Mouse (Mus musculus) C2C12 (cell line): ENCODE results near the gene Abhd2.

Source experiments
- CTCF ChIP-seq: IDR thresholded peaks from one replicate; pipeline ENCODE4 v1.5.1; 2011; ENCODE audit not compliant: control insufficient read depth, insufficient read depth, insufficient read length
- FOSL1 ChIP-seq: IDR thresholded peaks from one replicate; pipeline ENCODE4 v1.8.0; 2011; ENCODE audit warnings: mild to moderate bottlenecking, low read length; ENCODE audit not compliant: poor library complexity, insufficient read depth, severe bottlenecking
- MAX ChIP-seq: IDR thresholded peaks from one replicate; pipeline ENCODE4 v1.6.1; 2011; ENCODE audit warnings: mild to moderate bottlenecking, control low read depth
- MYOD1 ChIP-seq: IDR thresholded peaks from one replicate; pipeline ENCODE4 v1.6.1; 2011; ENCODE audit warnings: low read depth; ENCODE audit not compliant: control insufficient read depth, insufficient read length
- MYOG ChIP-seq: IDR thresholded peaks from one replicate; pipeline ENCODE4 v1.6.1; 2011; ENCODE audit not compliant: control insufficient read depth, insufficient read length; ENCODE audit errors: extremely low read depth

DNA sequence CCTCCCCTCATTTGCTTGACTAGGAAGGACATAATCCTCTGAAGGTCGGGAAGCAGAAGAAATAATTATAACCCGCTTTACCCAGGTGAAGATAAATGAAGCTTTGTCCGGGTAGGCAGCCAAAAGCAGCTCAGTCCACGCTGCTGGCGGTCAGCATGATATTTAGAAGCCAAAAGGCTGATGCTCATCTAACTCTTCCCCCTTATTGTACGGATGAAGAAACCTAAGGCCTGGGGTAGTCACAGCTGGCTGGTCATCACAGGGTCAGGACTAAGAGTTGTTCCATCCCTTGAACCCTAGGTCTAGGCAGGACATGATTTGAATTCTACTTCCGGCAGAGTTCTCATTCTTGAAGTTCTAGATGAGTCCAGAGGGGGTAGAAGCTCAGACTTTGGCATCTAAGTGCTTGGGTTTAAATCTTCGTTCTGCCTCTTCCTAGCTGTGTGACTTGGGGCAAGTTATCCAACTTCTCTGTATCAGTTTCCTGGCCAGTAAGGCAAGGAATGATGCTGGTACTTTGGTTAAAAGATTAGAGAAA lies 1.5 kb downstream of the Abhd2 start:
- TF ChIP-seq CTCF (no peak), MYOG (no peak), FOSL1 (no peak), MYOD1 (no peak), MAX (no peak)
